Mouse (Mus musculus) brain, embryonic 14.5 days (tissue): ENCODE measurements around the gene Dab2ip. TPM values are rescaled to one million over a fixed set of nuclear protein-coding genes. Genes with fewer than 3 reads are reported as not detected.
A peak's percentile ranks its signal among the peaks of the same experiment; 100 is the strongest.

ENCODE experiments used
- DNase-seq: peaks from one replicate; pipeline ENCODE4 v3.0.0-alpha.2; 2011; ENCODE audit warnings: low read depth
- CTCF ChIP-seq: fragments of 200-500 bp; IDR thresholded peaks from 2 replicates; pipeline ENCODE4 v1.5.1; 2012; ENCODE audit warnings: inconsistent platforms, mild to moderate bottlenecking, moderate library complexity, borderline replicate concordance; ENCODE audit not compliant: insufficient read depth, insufficient read length; ENCODE audit errors: extremely low read depth
- POLR2A ChIP-seq: fragments of 200-500 bp; IDR thresholded peaks from 2 replicates; pipeline ENCODE4 v1.6.1; 2012; ENCODE audit warnings: mild to moderate bottlenecking, inconsistent platforms, borderline replicate concordance; ENCODE audit not compliant: poor library complexity, insufficient read depth, insufficient read length, severe bottlenecking; ENCODE audit errors: extremely low read depth
- polyA plus RNA-seq: library from polyadenylated mRNA; depleted of rRNA; stranded (reverse); fragments of >200 nt; gene quantifications from 2 replicates; pipeline ENCODE4 v1.2.3, GENCODE M21; 2012; rRNA removed

Dab2ip gene
- polyA plus RNA-seq = 118 and 126 TPM in 2 replicates

DNA sequence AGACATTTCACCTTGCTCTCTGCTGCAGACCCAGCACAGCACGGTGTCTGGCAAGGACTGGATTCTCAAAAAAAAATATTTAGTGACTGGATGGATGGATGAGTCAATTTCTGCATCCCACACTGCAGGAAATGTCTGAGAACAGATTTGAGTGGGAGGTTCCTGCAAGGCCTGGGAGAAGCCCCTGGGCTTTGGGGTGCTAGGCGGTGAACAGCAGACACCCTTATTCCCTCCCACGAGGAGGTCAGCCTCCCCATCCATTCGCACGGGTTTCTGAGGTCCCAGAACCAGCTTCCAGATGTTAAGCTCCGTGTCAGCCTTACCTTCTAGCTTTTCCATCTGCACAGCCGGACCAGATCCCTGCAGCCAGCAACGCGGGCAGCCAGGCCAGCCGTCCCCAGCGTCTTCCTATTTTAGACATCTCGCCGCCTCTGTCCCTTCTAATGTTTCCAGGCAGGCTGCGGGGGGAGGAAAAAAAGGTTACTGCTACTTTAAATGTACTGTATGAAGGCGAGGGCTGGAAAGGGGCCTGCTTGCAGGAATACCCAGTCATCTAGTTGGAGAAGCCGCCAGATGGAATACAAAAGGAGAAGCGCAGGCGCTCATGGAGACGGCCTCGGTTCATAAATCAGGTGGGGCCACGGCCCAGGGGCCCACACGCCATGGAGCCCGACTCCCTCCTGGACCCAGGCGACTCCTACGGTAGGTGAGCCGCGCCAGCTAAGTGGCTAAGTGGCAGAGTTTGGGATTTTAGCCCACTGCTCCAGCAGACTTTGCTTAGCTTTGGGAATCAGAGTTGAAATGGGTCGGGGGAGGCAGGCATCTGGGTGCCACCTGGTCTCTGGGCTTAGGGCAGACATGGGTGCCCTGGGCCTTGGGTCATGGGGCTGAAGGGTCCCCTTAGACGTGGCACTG lies at the start of gene Dab2ip:
TSS of gene Dab2ip (plus strand) at position 356 of the 915 bp plus-strand sequence.
- DNase-seq = peak; percentile 33
- TF ChIP-seq CTCF (no peak), POLR2A (no peak)

DNA sequence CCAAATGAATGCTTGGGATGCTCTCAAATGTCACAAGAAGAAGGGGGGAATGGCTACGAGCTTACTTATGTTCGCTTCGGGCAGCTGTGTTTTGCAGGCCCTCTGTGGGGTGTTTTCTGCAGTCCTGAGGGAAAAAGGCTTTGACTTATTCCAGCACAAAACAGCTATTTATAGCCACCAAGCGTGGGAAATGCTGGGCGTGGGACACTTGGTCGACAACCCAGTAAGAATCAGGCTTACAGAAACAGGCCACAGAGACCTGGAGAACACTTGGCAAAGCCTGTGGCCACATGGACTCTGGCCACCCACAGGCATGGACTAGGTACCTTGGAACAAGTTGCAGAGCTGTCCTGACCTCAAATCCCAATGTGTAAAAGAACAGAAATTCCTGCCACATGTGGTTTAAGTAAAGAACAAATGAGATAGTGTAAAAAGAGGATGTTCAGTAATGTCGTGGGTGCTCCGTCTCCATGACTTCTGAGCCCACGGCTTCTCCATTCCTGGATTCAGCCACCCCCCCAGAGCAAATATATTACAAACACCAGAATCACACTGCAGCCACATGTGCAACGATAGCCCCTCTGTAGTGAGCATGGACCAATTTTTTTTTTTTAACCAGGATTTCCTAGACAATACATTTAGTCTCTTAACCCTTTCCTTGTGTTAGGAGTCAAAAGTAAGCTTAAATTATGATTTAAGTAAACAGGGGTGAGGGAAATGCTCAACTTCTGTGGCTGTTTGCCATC lies 49.3 kb upstream of the Dab2ip start:
- TF ChIP-seq POLR2A = no peak
- no peak for TF ChIP-seq CTCF
- DNase-seq = peak; percentile 57

- no peak for TF ChIP-seq CTCF
- TF ChIP-seq POLR2A = no peak
- DNase-seq = no peak
These were observed 48.8 kb upstream of the Dab2ip start for GRCm38 (mm10) chr2:35509343-35509667.

GRCm38 (mm10) chr2:35509888-35510287 lies 48.2 kb upstream of the Dab2ip start:
- DNase-seq = no peak
- no peak for TF ChIP-seq CTCF
- TF ChIP-seq POLR2A = no peak

GRCm38 (mm10) chr2:35510920-35511319 lies 47.1 kb upstream of the Dab2ip start:
- no peak for DNase-seq
- no peak for TF ChIP-seq CTCF
- TF ChIP-seq POLR2A = no peak

DNA sequence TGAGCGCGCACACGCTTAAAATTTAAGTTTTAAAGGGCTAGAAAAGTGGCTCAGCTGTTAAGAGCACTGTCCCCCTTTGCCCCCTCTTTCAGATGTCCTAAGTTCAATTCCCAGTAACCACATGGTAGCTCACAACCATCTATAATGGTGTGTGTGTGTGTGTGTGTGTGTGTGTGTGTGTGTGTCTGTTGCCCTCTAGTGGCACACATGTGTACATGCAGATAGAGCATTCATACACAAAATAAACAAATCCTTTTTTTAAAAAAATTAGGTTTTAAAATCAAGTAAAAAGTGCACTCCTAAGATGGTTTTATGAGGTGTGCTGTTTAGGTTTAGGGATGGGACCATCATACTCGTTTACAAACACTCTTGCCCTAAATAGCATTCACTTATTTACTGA lies 45.8 kb upstream of the Dab2ip start:
- DNase-seq = no peak
- TF ChIP-seq POLR2A (no peak), CTCF (peak; percentile 28; the same call in 1 of the 2 replicates)

DNA sequence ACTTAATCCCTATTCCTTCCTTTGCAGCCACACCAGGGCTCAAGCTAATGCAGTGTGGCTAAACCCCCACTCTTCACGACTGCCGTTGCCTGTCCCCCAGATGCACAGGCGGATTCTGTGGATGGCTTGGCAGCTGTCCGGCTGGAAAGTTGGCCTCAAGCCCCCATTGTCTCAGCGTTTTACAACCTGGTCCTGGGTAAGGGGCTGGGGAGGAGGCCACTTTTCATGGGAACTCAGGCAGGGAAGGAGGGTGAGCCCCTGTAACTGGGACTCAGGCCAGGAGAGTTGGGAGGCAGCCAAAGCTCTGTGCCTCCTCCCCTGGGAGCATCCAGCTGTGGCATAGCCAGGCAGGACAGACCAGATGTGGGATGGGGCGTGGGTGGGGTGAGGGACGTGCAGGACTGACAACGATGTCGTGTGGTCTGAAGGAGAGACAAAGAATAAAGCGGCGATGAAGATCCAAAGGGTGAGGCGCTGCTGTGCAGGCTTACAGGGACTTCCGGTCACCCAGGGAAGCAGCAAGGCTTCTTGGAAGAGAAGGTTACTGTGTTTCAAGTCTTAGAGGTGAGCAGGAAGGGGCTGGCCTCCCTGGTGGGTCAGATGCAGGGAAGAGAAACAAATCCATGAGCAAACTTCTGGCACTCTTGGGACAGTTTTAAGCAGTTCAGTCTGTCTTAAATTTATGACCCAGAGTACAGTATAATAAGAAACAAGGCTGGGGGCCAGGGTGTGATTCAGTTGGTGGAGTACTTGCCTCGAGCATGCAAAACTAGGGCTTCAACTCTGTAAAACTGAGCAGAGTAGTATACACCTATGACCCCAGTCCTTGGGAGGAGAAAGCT lies 43.8 kb upstream of the Dab2ip start:
- peak; percentile 91 for DNase-seq
- no peak for TF ChIP-seq CTCF
- TF ChIP-seq POLR2A = no peak

DNA sequence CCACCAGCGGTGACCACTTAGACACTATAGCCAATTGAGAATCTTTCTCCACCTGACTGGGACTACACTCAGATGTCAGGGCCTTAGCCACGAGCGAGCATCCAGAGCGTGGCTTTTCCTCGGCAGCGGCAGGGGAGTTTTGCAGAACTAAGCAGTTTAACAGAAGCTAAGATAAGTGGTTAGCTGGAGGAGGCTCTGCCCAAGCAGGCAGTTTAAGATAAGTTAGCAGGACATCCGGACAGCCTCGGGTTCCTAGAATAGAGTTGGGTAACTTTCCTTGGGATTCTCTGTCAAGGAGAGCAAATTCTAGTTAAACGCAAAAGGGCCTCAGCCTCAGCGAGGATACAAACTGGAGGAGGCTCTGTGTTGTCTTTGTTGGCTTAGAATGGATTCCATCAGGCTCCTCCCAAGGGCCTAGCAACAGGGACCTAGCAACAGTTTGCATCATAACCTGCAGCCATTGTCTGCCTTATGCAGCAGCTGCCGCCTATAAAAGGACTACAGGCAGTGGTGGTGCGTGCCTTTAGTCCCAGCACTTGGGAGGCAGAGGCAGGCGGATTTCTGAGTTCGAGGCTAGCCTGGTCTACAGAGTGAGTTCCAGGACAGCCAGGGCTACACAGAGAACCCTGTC lies 31.3 kb upstream of the Dab2ip start:
- TF ChIP-seq CTCF (no peak), POLR2A (no peak)
- no peak for DNase-seq

DNA sequence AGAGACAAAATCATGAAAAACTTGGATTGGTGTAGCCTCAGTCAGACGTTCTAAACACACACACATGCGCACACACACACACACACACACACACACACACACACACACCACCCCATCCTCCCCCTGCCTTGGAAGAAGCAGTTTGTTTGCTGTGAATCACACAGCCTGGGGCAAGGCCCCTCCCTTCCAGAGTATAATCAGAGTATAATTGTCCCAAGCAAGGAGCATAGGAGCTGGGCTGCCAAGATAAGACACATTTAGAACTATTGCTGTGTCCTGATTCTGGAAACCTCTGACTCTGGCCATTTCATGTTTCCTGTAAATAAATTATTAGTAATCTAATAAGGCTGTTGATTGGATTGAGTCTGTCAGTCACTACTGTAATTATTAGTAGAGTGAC lies 29.0 kb upstream of the Dab2ip start:
- TF ChIP-seq POLR2A (no peak), CTCF (no peak)
- DNase-seq = no peak

DNA sequence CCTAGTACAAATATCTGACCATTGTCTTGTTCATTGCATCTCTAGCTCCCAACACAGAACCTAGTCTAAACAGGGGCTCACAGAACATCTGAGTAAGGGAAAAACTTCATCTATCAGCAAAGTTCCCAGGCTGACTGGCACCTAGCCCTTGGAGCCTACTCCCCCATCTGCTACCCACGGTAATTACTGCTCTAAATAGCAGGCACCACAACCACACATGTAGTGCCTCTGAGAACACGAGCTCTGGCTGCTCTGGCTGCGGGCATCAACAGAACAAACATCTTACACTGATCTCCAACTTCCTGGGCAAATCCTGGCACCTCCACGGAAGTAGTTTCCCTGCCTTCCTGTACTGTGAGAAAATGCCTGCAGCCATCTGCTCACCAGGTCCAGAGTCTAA lies 28.2 kb upstream of the Dab2ip start:
- TF ChIP-seq POLR2A (no peak), CTCF (no peak)
- peak; percentile 75 for DNase-seq
